Mouse (Mus musculus) lung, postnatal 0 days (tissue): ENCODE measurements around the gene Sntb2. TPM values are rescaled to one million over a fixed set of nuclear protein-coding genes. Genes with fewer than 3 reads are reported as not detected.
A peak's percentile ranks its signal among the peaks of the same experiment; 100 is the strongest.

Experiments used
- ATAC-seq: fragments of 200-750 bp; cut with Nextera tagmentation; 2 replicates; pipeline ENCODE4 v1.8.0; 2017; ENCODE audit warnings: moderate library complexity
- DNase-seq: peaks from one replicate; pipeline ENCODE4 v3.0.0-alpha.2; 2016; ENCODE audit warnings: low spot score
- H3K27ac ChIP-seq: fragments of 300-500 bp; sonication (generic); 2 replicates; pipeline ENCODE4 v1.5.1; 2014; ENCODE audit warnings: antibody characterized with exemption, mild to moderate bottlenecking, low read length, mixed read lengths
- H3K27me3 ChIP-seq: fragments of 300-500 bp; sonication (generic); replicated peaks from 2 replicates; pipeline ENCODE4 v1.6.1; 2014; ENCODE audit warnings: low read length, mixed read lengths; ENCODE audit not compliant: insufficient read depth
- H3K36me3 ChIP-seq: fragments of 300-500 bp; sonication (generic); 2 replicates; pipeline ENCODE4 v1.6.1; 2014; ENCODE audit warnings: low read length, mixed read lengths; ENCODE audit not compliant: insufficient read depth
- H3K4me1 ChIP-seq: fragments of 300-500 bp; sonication (generic); 2 replicates; pipeline ENCODE4 v1.6.1; 2014; ENCODE audit warnings: antibody characterized with exemption, low read depth, low read length, mixed read lengths; ENCODE audit not compliant: insufficient read depth
- H3K4me2 ChIP-seq: fragments of 300-500 bp; sonication (generic); replicated peaks from 2 replicates; pipeline ENCODE4 v1.6.1; 2014; ENCODE audit warnings: low read depth, mild to moderate bottlenecking, low read length, moderate library complexity, mixed read lengths
- H3K4me3 ChIP-seq: fragments of 300-500 bp; sonication (generic); 2 replicates; pipeline ENCODE4 v1.5.1; 2014; ENCODE audit warnings: low read depth, low read length
- H3K9ac ChIP-seq: fragments of 300-500 bp; sonication (generic); replicated peaks from 2 replicates; pipeline ENCODE4 v1.6.1; 2014; ENCODE audit warnings: low read depth, mild to moderate bottlenecking
- H3K9me3 ChIP-seq: fragments of 300-500 bp; sonication (generic); 2 replicates; pipeline ENCODE4 v1.6.1; 2016; ENCODE audit warnings: low read length, mixed read lengths
- CTCF ChIP-seq: IDR thresholded peaks from 2 replicates; pipeline ENCODE4 v1.5.1; 2016; ENCODE audit warnings: antibody characterized with exemption, mild to moderate bottlenecking
- EP300 ChIP-seq: IDR thresholded peaks from 2 replicates; pipeline ENCODE4 v1.6.1; 2016; ENCODE audit warnings: antibody characterized with exemption, mild to moderate bottlenecking, control low read depth
- WGBS: fragments of 180-500 bp; shearing (Covaris S2); extraction: QIAGEN DNeasy Blood & Tissue Kit; methylation state at CpG from one replicate; pipeline ENCODE4 v1.1.7; 2014; 5-methylcytosine and 5-hydroxymethylcytosine counted together
- polyA plus RNA-seq: library from polyadenylated mRNA; unstranded; fragments of >200 nt; fragmentation: Nextera tagmentation; extraction: Ambion mirVana; gene quantifications from 2 replicates; pipeline ENCODE4 v1.2.1, GENCODE M21; 2015

Gene Sntb2
- polyA plus RNA-seq, 1 experiment from 2014 or later = 13.4 TPM

DNA sequence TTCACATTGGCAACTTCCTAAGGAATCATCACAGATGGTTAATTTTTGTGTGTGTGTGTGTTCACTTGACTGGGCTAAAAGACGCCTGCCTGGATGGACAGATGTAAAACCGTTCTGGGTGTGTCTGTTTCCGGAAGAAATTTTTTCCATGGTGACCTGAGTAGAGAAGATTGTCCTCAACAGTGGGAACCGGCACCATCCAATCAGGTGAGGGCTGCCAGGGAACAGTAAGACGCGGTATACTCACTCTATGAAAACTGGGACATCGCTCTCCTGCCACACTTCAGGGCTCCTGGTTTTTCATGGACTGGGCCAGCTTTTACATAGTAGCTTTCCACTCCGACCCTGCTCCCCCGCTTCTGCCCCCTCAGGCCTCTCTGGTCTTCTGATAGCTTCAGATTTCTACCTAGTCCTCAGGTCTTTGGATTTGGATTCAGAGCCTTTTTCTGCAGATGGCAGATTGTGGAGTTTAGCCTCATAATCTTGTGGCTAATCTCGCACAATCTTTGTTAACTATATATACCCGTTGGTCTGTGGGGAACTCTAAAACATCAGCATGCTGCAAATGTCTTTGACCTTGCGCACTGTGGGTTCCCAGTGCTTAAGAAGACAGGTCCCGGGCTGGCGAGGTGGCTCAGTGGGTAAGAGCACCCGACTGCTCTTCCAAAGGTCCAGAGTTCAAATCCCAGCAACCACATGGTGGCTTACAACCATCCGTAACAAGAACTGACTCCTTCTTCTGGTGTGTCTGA, 1.1 kb upstream of the Sntb2 start:
- Histone ChIP-seq H3K4me3 (no peak overlapping the region), H3K27me3 (no peaks in the 10 kb centered on the region), H3K4me2 (no peak overlapping the region), H3K9ac (no peak overlapping the region), H3K36me3 (no peaks in the 10 kb centered on the region), H3K9me3 (no peaks in the 10 kb centered on the region), H3K27ac (no peak overlapping the region), H3K4me1 (peaks cover 16% of the 10 kb centered on the region; the same call in 1 of the 2 replicates)
- TF ChIP-seq EP300 = no peak
- no peak for TF ChIP-seq CTCF
- DNase-seq (no peak), ATAC-seq (no peak)
- 85% methylated on average over 15 of the region's 16 CpGs for WGBS

DNA sequence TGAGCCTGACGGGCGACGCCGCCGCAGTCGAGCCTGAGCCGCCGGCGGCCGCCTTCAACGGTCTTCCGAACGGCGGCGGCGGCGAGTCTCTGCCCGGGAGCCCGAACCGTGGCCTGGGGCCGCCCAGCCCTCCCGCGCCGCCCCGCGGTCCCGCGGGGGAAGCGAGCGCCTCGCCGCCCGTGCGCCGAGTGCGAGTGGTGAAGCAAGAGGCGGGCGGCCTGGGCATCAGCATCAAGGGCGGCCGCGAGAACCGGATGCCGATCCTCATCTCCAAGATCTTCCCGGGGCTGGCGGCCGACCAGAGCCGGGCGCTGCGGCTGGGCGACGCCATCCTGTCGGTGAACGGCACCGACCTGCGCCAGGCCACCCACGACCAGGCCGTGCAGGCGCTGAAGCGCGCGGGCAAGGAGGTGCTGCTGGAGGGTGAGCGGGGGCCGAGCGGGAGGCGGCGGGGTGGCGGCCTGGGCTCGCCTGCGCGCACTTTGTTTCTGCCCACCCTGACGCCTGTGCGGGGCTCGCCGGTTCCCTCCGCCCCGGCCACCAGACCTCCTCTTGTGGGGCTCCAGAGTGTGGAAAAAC, 438 bp downstream of the Sntb2 start:
- Histone ChIP-seq H3K4me3 (peak overlapping the region; percentile 86), H3K4me2 (peak overlapping the region; percentile 90), H3K4me1 (peaks cover 16% of the 10 kb centered on the region; the same call in 1 of the 2 replicates), H3K9ac (peak overlapping the region; percentile 75), H3K27me3 (no peaks in the 10 kb centered on the region), H3K36me3 (no peaks in the 10 kb centered on the region), H3K27ac (peak overlapping the region; percentile 91), H3K9me3 (no peaks in the 10 kb centered on the region)
- 3% methylated on average over 46 of the region's 76 CpGs for WGBS
- TF ChIP-seq EP300 (no peak), CTCF (no peak)
- ATAC-seq = peak; percentile 71
- DNase-seq = peak; percentile 64

DNA sequence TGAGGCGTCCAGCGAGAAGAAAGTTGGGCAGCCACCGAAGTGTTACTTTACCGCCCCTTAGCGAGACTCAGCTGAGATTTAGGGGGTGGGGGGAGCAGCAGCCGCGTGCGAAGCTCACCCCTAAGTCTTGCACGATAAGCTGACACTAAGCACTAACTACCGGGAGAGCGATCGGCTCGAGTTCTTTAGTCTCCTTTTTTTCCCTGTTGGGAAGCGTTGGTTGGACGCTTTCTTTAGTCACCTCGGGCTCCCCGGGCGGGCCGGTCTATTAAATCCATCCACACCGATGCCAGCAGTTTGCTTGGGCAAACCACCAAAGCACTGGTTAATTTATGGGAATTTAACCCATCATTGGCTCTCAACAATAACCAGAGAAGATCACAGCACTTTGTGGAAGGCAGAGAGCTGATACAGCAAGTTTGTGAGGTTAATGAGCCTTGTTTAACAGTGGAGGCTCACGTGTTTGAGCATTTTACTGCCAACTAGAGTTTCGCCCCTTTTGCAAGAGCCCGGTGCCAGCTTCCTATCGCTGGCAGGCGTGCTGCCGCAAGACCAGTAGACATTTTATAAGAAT, 1.0 kb downstream of the Sntb2 start:
- H3K9ac ChIP-seq = peak overlapping the region; percentile 75
- no peaks in the 10 kb centered on the region for H3K36me3 ChIP-seq
- peaks cover 16% of the 10 kb centered on the region; the same call in 1 of the 2 replicates for H3K4me1 ChIP-seq
- no peak for TF ChIP-seq CTCF
- no peak for TF ChIP-seq EP300
- WGBS = under 1% methylated on average over 26 of the region's 26 CpGs
- H3K27ac ChIP-seq = peak overlapping the region; percentile 91
- H3K4me2 ChIP-seq = peak overlapping the region; percentile 90
- H3K27me3 ChIP-seq = no peaks in the 10 kb centered on the region
- peak; percentile 56 for DNase-seq
- peak overlapping the region; percentile 86 for H3K4me3 ChIP-seq
- ATAC-seq = no peak
- no peaks in the 10 kb centered on the region for H3K9me3 ChIP-seq

DNA sequence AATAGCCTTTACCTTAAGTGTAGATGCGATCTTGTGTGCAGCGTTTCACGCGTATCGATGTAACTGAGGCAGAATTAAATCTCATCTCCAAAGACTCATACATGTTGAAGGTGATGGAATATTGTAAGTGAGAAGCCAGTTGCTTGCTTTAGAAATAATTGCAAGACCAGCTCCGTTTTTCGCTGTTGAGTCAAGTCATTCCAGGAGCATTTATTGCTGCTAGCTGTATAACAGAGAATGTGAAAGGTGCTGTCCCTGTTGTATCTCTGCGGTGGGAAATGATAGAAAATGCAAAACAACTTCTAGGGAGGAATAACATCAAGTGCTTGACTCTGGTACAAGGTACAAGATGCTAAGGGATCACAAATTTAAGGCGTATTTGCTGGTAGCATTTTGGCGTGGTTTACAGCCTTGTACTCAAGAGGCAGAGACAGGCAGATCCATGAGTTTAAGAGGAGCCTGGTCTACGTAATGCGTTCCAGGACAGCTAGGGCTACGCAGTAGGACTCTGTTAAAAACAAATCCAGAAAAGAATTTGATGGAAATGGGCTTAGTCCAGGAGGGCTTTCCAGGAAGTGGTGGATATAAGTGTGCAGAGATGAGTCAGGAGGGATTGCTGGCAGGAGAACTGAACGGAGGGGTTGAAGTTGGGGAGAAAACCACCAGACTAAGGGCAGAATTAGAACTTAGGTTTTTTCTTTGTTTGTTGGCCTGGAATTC, 1.7 kb downstream of the Sntb2 start:
- Histone ChIP-seq H3K4me3 (peak overlapping the region; percentile 86), H3K9me3 (no peaks in the 10 kb centered on the region), H3K9ac (peak overlapping the region; percentile 75; the same call in 1 of the 2 replicates), H3K4me1 (peaks cover 16% of the 10 kb centered on the region; the same call in 1 of the 2 replicates), H3K36me3 (no peaks in the 10 kb centered on the region), H3K27me3 (no peaks in the 10 kb centered on the region), H3K4me2 (peak overlapping the region; percentile 90), H3K27ac (no peak overlapping the region)
- DNase-seq = peak; percentile 28
- TF ChIP-seq CTCF = no peak
- TF ChIP-seq EP300 = no peak
- no peak for ATAC-seq
- WGBS = 27% methylated on average over 14 of the region's 14 CpGs

- H3K27me3 ChIP-seq = no peaks in the 10 kb centered on the region
- H3K9ac ChIP-seq = no peak overlapping the region
- DNase-seq (no peak), ATAC-seq (no peak)
- no peaks in the 10 kb centered on the region for H3K36me3 ChIP-seq
- 79% methylated on average over 3 of the region's 3 CpGs for WGBS
- H3K4me1 ChIP-seq = peaks cover 11% of the 10 kb centered on the region; the same call in 1 of the 2 replicates
- H3K9me3 ChIP-seq = no peaks in the 10 kb centered on the region
- H3K4me2 ChIP-seq = no peak overlapping the region
- no peak overlapping the region for H3K27ac ChIP-seq
- H3K4me3 ChIP-seq = no peak overlapping the region
- no peak for TF ChIP-seq CTCF
- TF ChIP-seq EP300 = no peak
Measured at GRCm38 (mm10) chr8:106941806-106942205, 6.3 kb downstream of the Sntb2 start.

- Histone ChIP-seq H3K36me3 (no peaks in the 10 kb centered on the region), H3K9me3 (no peaks in the 10 kb centered on the region), H3K4me3 (no peak overlapping the region), H3K27ac (peak overlapping the region; percentile 16; the same call in 1 of the 2 replicates), H3K27me3 (no peaks in the 10 kb centered on the region), H3K9ac (no peak overlapping the region), H3K4me1 (no peaks in the 10 kb centered on the region), H3K4me2 (no peak overlapping the region)
- no peak for DNase-seq
- TF ChIP-seq CTCF (no peak), EP300 (no peak)
- no peak for ATAC-seq
- 77% methylated on average over 3 of the region's 3 CpGs for WGBS
Measured at GRCm38 (mm10) chr8:106943874-106944418, 8.4 kb downstream of the Sntb2 start.
